Mouse (Mus musculus) hindbrain, embryonic 11.5 days (tissue): ENCODE data around the gene Lrrc29. TPM values are rescaled to one million over a fixed set of nuclear protein-coding genes. Genes with fewer than 3 reads are reported as not detected.

Experiments used
- ATAC-seq: fragments of 200-750 bp; cut with Nextera tagmentation; 2 replicates; pipeline ENCODE4 v1.8.0; 2017; ENCODE audit warnings: mild to moderate bottlenecking, moderate TSS enrichment, moderate library complexity; ENCODE audit not compliant: low FRiP score
- DNase-seq: peaks from one replicate; pipeline ENCODE4 v3.0.0-alpha.2; 2015; ENCODE audit warnings: low spot score
- H3K27ac ChIP-seq: fragments of 300-500 bp; sonication (generic); 2 replicates; pipeline ENCODE4 v1.5.1; 2014; ENCODE audit warnings: mild to moderate bottlenecking, low read depth, low read length
- H3K27me3 ChIP-seq: fragments of 300-500 bp; sonication (generic); 2 replicates; pipeline ENCODE4 v1.6.1; 2014; ENCODE audit warnings: mild to moderate bottlenecking, low read length, moderate library complexity, mixed read lengths; ENCODE audit not compliant: control insufficient read depth, insufficient read depth
- H3K36me3 ChIP-seq: fragments of 300-500 bp; sonication (generic); 2 replicates; pipeline ENCODE4 v1.6.1; 2014; ENCODE audit warnings: mild to moderate bottlenecking, low read length, moderate library complexity, mixed read lengths; ENCODE audit not compliant: control insufficient read depth, insufficient read depth
- H3K4me1 ChIP-seq: fragments of 300-500 bp; sonication (generic); replicated peaks from 2 replicates; pipeline ENCODE4 v1.6.1; 2014; ENCODE audit warnings: low read length, mixed read lengths; ENCODE audit not compliant: control insufficient read depth, insufficient read depth
- H3K4me2 ChIP-seq: fragments of 300-500 bp; sonication (generic); replicated peaks from 2 replicates; pipeline ENCODE4 v1.6.1; 2014; ENCODE audit warnings: mild to moderate bottlenecking, low read depth, low read length
- H3K4me3 ChIP-seq: fragments of 300-500 bp; sonication (generic); 2 replicates; pipeline ENCODE4 v1.5.1; 2014; ENCODE audit warnings: low read depth, low read length
- H3K9ac ChIP-seq: fragments of 300-500 bp; sonication (generic); 2 replicates; pipeline ENCODE4 v1.6.1; 2014; ENCODE audit warnings: low read depth, low read length
- H3K9me3 ChIP-seq: fragments of 300-500 bp; sonication (generic); 2 replicates; pipeline ENCODE4 v1.6.1; 2016; ENCODE audit warnings: low read length; ENCODE audit not compliant: control insufficient read depth
- WGBS: fragments of 180-500 bp; shearing (Covaris S2); extraction: QIAGEN DNeasy Blood & Tissue Kit; methylation state at CpG from one replicate; pipeline ENCODE4 v1.1.7; 2014; 5-methylcytosine and 5-hydroxymethylcytosine counted together
- polyA plus RNA-seq: library from polyadenylated mRNA; unstranded; fragments of >200 nt; fragmentation: Nextera tagmentation; extraction: Ambion mirVana; gene quantifications from 2 replicates; pipeline ENCODE4 v1.2.1, GENCODE M21; 2014

Gene Lrrc29
- polyA plus RNA-seq, 1 experiment from 2014 or later, result 1.2 TPM

GRCm38 (mm10) chr8:105270101-105270915, 55.8 kb downstream of the Lrrc29 start:
- WGBS, result 2% methylated on average over 39 of the region's 39 CpGs
- H3K27ac ChIP-seq, result no peak overlapping the region
- peaks cover 13% of the 10 kb centered on the region; the same call in 1 of the 2 replicates for H3K4me1 ChIP-seq
- H3K27me3 ChIP-seq, result peaks cover 92% of the 10 kb centered on the region
- no peaks in the 10 kb centered on the region for H3K36me3 ChIP-seq
- DNase-seq (peak; percentile 46), ATAC-seq (no peak)
- no peak overlapping the region for H3K9ac ChIP-seq
- no peaks in the 10 kb centered on the region for H3K9me3 ChIP-seq
- H3K4me3 ChIP-seq, result peak overlapping the region; percentile 39
- H3K4me2 ChIP-seq, result peak overlapping the region; percentile 76

GRCm38 (mm10) chr8:105269461-105269947, 56.6 kb downstream of the Lrrc29 start, which contains the start of gene Hsf4:
Gene Hsf4 (plus strand): TSS chr8:105269801.
- H3K4me2 ChIP-seq, result peak within 1 kb of the TSS; percentile 76
- peaks cover 13% of the 10 kb centered on the region; the same call in 1 of the 2 replicates for H3K4me1 ChIP-seq
- peak within 1 kb of the TSS; percentile 39 for H3K4me3 ChIP-seq
- ATAC-seq (no peak), DNase-seq (peak; percentile 59)
- no peak within 1 kb of the TSS for H3K27ac ChIP-seq
- no peaks in the 10 kb centered on the region for H3K9me3 ChIP-seq
- 0% methylated on average over 38 of the region's 42 CpGs for WGBS
- no peaks in the 10 kb centered on the region for H3K36me3 ChIP-seq
- H3K27me3 ChIP-seq, result peaks cover 91% of the 10 kb centered on the region
- H3K9ac ChIP-seq, result peak within 1 kb of the TSS; percentile 42; the same call in 1 of the 2 replicates

GRCm38 (mm10) chr8:105269075-105269458, 57.0 kb downstream of the Lrrc29 start:
- peaks cover 13% of the 10 kb centered on the region; the same call in 1 of the 2 replicates for H3K4me1 ChIP-seq
- H3K27me3 ChIP-seq, result peaks cover 93% of the 10 kb centered on the region
- no peak for DNase-seq
- peak; percentile 21 for ATAC-seq
- WGBS, result 0% methylated on average over 10 of the region's 10 CpGs
- H3K27ac ChIP-seq, result no peak overlapping the region
- no peaks in the 10 kb centered on the region for H3K36me3 ChIP-seq
- peak overlapping the region; percentile 76 for H3K4me2 ChIP-seq
- peak overlapping the region; percentile 39 for H3K4me3 ChIP-seq
- peak overlapping the region; percentile 42; the same call in 1 of the 2 replicates for H3K9ac ChIP-seq
- no peaks in the 10 kb centered on the region for H3K9me3 ChIP-seq

- peaks cover 13% of the 10 kb centered on the region; the same call in 1 of the 2 replicates for H3K4me1 ChIP-seq
- peak overlapping the region; percentile 76 for H3K4me2 ChIP-seq
- peak overlapping the region; percentile 39 for H3K4me3 ChIP-seq
- peaks cover 92% of the 10 kb centered on the region for H3K27me3 ChIP-seq
- H3K36me3 ChIP-seq, result no peaks in the 10 kb centered on the region
- DNase-seq (peak; percentile 86), ATAC-seq (peak; percentile 78)
- peak overlapping the region; percentile 42; the same call in 1 of the 2 replicates for H3K9ac ChIP-seq
- WGBS, result under 1% methylated on average over 65 of the region's 65 CpGs
- H3K9me3 ChIP-seq, result no peaks in the 10 kb centered on the region
- H3K27ac ChIP-seq, result no peak overlapping the region
These were observed 57.6 kb downstream of the Lrrc29 start for GRCm38 (mm10) chr8:105268342-105269074.

GRCm38 (mm10) chr8:105266775-105267174, 59.3 kb downstream of the Lrrc29 start:
- 7% methylated on average over 13 of the region's 13 CpGs for WGBS
- ATAC-seq (no peak), DNase-seq (no peak)
- no peaks in the 10 kb centered on the region for H3K9me3 ChIP-seq
- H3K4me1 ChIP-seq, result peaks cover 13% of the 10 kb centered on the region; the same call in 1 of the 2 replicates
- no peak overlapping the region for H3K27ac ChIP-seq
- peaks cover 87% of the 10 kb centered on the region for H3K27me3 ChIP-seq
- H3K36me3 ChIP-seq, result no peaks in the 10 kb centered on the region
- no peak overlapping the region for H3K4me2 ChIP-seq
- no peak overlapping the region for H3K9ac ChIP-seq
- no peak overlapping the region for H3K4me3 ChIP-seq

- H3K9me3 ChIP-seq, result no peaks in the 10 kb centered on the region
- WGBS, result 15% methylated on average over 10 of the region's 10 CpGs
These were observed 61.0 kb downstream of the Lrrc29 start for GRCm38 (mm10) chr8:105265128-105265527.

GRCm38 (mm10) chr8:105264024-105264982, 61.8 kb downstream of the Lrrc29 start, which contains the start of the genes Tradd and Fbxl8:
Gene Tradd (minus strand): TSS chr8:105264609.
Gene Fbxl8 (plus strand): TSS chr8:105264648.
- Histone ChIP-seq H3K9me3 (no peaks in the 10 kb centered on the region), H3K27me3 (peaks cover 80% of the 10 kb centered on the region), H3K36me3 (no peaks in the 10 kb centered on the region), H3K4me1 (peaks cover 8% of the 10 kb centered on the region; the same call in 1 of the 2 replicates), H3K9ac (peak within 1 kb of the TSS; percentile 53), H3K4me2 (peak within 1 kb of the TSS; percentile 81), H3K27ac (no peak within 1 kb of the TSS), H3K4me3 (peak within 1 kb of the TSS; percentile 60)
- WGBS, result 2% methylated on average over 54 of the region's 54 CpGs
- peak; percentile 69 for DNase-seq
- peak; percentile 17; the same call in 1 of the 2 replicates for ATAC-seq

More at GRCm38 (mm10) chr8:105265128-105265527, 61.0 kb downstream of the Lrrc29 start:
- ATAC-seq (no peak), DNase-seq (peak; percentile 23)
- no peaks in the 10 kb centered on the region for H3K36me3 ChIP-seq
- H3K4me1 ChIP-seq, result peaks cover 8% of the 10 kb centered on the region; the same call in 1 of the 2 replicates
- 0 out of 2 replicates have a peak overlapping the region, but pooled peaks have one; percentile 81 for H3K4me2 ChIP-seq
- H3K27ac ChIP-seq, result no peak overlapping the region
- peak overlapping the region; percentile 60; the same call in 1 of the 2 replicates for H3K4me3 ChIP-seq
- H3K27me3 ChIP-seq, result peaks cover 81% of the 10 kb centered on the region
- H3K9ac ChIP-seq, result no peak overlapping the region
